Mouse (Mus musculus) stomach, embryonic 14.5 days (tissue): Measurements from ENCODE around the gene Bcas3. TPM values are rescaled to one million over a fixed set of nuclear protein-coding genes. Genes with fewer than 3 reads are reported as not detected.

Experiments used
- ATAC-seq: fragments of 200-750 bp; cut with Nextera tagmentation; 2 replicates; pipeline ENCODE4 v1.8.0; 2017; ENCODE audit warnings: low read depth, moderate TSS enrichment; ENCODE audit not compliant: insufficient number of reproducible peaks, insufficient read depth, low FRiP score
- H3K27ac ChIP-seq: fragments of 300-500 bp; sonication (generic); 2 replicates; pipeline ENCODE4 v1.5.1; 2014; ENCODE audit warnings: mild to moderate bottlenecking, low read length, moderate library complexity, mixed read lengths
- H3K27me3 ChIP-seq: fragments of 300-500 bp; sonication (generic); 2 replicates; pipeline ENCODE4 v1.6.1; 2014; ENCODE audit warnings: low read length, control low read depth, mixed read lengths; ENCODE audit not compliant: control insufficient read depth, insufficient read depth
- H3K36me3 ChIP-seq: fragments of 300-500 bp; sonication (generic); 2 replicates; pipeline ENCODE4 v1.6.1; 2014; ENCODE audit warnings: mild to moderate bottlenecking, control low read depth, low read length, moderate library complexity, mixed read lengths; ENCODE audit not compliant: control insufficient read depth, insufficient read depth
- H3K4me1 ChIP-seq: fragments of 300-500 bp; sonication (generic); 2 replicates; pipeline ENCODE4 v1.6.1; 2014; ENCODE audit warnings: low read length, control low read depth, mixed read lengths; ENCODE audit not compliant: control insufficient read depth, insufficient read depth
- H3K4me2 ChIP-seq: fragments of 300-500 bp; sonication (generic); replicated peaks from 2 replicates; pipeline ENCODE4 v1.6.1; 2014; ENCODE audit warnings: low read depth, low read length, control low read depth
- H3K4me3 ChIP-seq: fragments of 300-500 bp; sonication (generic); 2 replicates; pipeline ENCODE4 v1.5.1; 2014; ENCODE audit warnings: low read depth, low read length, control low read depth
- H3K9ac ChIP-seq: fragments of 300-500 bp; sonication (generic); replicated peaks from 2 replicates; pipeline ENCODE4 v1.6.1; 2014; ENCODE audit warnings: low read depth, mild to moderate bottlenecking, control low read depth, low read length, moderate library complexity, mixed read lengths
- H3K9me3 ChIP-seq: fragments of 300-500 bp; sonication (generic); 2 replicates; pipeline ENCODE4 v1.6.1; 2016; ENCODE audit warnings: low read depth, low read length, control low read depth; ENCODE audit not compliant: control insufficient read depth
- WGBS: fragments of 180-500 bp; shearing (Covaris S2); extraction: QIAGEN DNeasy Blood & Tissue Kit; methylation state at CpG from one replicate; pipeline ENCODE4 v1.1.7; 2014; 5-methylcytosine and 5-hydroxymethylcytosine counted together
- polyA plus RNA-seq: library from polyadenylated mRNA; unstranded; fragments of >200 nt; fragmentation: Nextera tagmentation; extraction: Ambion mirVana; gene quantifications from 2 replicates; pipeline ENCODE4 v1.2.1, GENCODE M21; 2014

The Bcas3 gene
- polyA plus RNA-seq, 1 experiment from 2014 or later, result 20.4 TPM

DNA sequence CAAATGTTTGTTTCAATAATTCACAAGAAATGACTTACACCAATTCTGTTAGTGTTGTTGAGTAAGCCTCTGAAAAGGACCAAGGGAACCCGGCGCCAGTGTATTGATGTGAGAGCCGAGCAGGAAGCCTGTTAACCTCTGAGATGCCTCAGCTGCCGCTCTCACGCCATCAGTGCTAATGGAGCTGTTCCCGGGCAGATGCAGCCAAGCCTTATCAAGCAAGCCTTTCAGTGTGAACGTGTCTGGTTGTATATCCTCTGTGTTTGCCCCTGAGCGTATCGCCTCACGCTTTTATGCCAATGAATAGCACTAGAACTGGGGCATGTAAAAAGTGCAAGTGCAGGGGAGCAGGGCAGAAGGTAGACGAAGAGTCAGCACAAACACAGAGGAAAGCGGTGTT is 121.4 kb downstream of the Bcas3 start:
- Histone ChIP-seq H3K36me3 (no peaks in the 10 kb centered on the region), H3K4me3 (no peak overlapping the region), H3K9ac (no peak overlapping the region), H3K27ac (no peak overlapping the region), H3K4me1 (no peaks in the 10 kb centered on the region), H3K27me3 (no peaks in the 10 kb centered on the region), H3K4me2 (no peak overlapping the region), H3K9me3 (no peaks in the 10 kb centered on the region)
- WGBS, result 28% methylated on average over 12 of the region's 12 CpGs
- ATAC-seq, result no peak

DNA sequence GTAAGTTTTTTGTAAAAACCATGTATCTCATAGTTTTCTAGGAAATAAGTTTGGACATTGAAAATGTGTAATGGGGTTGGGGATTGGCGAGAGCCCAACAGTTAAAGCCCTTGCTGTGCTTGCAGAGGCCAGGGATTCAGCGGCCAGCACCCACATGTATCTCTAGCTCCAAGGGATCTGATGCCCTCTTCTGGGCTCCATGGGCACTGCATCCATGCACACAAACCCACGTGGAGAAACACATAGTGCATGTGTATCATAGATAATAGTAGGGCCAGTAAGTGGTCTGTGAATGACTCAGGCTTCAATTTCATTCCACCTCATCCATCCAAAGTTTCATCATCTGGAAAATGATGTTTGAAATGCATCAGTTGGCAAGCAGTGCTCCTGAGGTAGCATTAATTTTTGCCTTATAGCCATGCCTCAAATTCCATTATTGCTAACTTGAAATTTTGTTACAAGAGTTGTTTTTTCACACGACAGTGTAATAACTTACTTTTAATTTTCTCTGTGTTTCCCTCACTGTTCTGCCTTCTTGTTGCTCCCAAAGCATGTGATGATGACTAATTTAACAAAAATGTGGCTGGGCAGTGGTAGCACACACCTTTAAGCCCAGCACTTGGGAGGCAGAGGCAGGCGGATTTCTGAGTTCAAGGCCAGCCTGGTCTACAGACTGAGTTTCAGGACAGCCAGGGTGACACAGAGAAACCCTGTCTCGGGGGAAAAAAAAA is 129.9 kb downstream of the Bcas3 start:
- Histone ChIP-seq H3K4me1 (no peaks in the 10 kb centered on the region), H3K4me3 (no peak overlapping the region), H3K27me3 (no peaks in the 10 kb centered on the region), H3K4me2 (no peak overlapping the region), H3K9me3 (no peaks in the 10 kb centered on the region), H3K9ac (no peak overlapping the region), H3K27ac (no peak overlapping the region), H3K36me3 (no peaks in the 10 kb centered on the region)
- no peak for ATAC-seq
- 72% methylated on average over 6 of the region's 6 CpGs for WGBS

DNA sequence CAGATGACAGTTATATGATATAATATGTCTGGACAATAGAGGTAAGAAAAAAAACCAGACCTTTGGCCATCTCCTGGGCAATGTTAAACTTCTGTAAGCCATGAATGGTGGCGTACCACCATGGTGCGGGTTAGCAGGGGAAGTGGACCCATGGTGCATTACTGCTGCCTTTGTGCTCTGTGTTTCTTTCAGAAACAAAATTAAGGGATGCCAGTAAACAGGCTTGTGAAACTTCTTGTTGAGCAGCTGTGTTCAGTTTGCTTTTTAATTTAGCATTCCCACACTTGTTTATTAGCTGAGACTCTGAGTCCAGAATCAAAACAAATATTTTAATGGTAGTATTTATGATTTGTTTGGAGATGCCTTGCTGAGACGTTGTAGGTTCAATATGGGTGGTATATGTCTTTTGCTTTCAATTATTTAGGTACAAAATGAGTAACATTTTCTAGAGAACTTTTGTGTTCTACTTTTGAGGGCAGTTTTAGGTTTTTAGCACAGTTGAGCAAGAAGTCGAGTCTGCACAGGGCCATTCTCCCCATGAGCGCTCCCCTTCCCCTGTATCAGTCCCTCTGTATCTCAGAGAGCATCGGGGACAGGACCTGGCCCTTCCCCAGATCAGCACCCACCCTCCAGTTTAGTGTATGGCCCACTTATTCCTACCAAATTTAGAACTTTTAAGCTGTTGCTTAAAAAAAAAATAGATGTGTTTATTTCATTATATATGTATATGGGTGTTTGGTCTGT is 132.4 kb downstream of the Bcas3 start:
- no peaks in the 10 kb centered on the region for H3K9me3 ChIP-seq
- ATAC-seq, result no peak
- no peak overlapping the region for H3K4me2 ChIP-seq
- WGBS, result 78% methylated on average over 6 of the region's 6 CpGs
- H3K27me3 ChIP-seq, result no peaks in the 10 kb centered on the region
- no peak overlapping the region for H3K9ac ChIP-seq
- no peaks in the 10 kb centered on the region for H3K4me1 ChIP-seq
- no peak overlapping the region for H3K4me3 ChIP-seq
- no peaks in the 10 kb centered on the region for H3K36me3 ChIP-seq
- H3K27ac ChIP-seq, result peak overlapping the region; percentile 7; the same call in 1 of the 2 replicates

DNA sequence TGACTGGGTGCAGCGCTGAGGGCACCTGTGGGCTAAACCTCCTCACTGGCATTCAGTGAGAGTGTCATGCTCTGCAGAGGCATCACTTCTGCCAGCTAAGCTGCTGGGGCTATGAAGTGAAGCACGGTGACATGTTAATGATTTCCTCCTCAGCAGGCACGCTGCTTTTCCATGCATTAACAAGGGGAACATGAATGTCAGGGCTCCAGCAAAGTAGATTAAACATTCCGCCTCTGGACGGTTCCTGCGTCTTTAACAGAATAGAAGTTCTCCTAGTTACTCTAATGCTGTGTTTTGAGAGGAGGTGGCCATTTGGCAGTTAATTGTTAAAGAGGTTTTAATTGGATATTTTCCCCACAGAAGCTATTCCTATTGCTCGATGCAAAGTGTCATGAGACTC is 134.5 kb downstream of the Bcas3 start:
- Histone ChIP-seq H3K36me3 (no peaks in the 10 kb centered on the region), H3K9ac (no peak overlapping the region), H3K27ac (no peak overlapping the region), H3K4me3 (no peak overlapping the region), H3K4me1 (no peaks in the 10 kb centered on the region), H3K9me3 (no peaks in the 10 kb centered on the region), H3K4me2 (no peak overlapping the region), H3K27me3 (no peaks in the 10 kb centered on the region)
- 64% methylated on average over 7 of the region's 7 CpGs for WGBS
- ATAC-seq, result no peak

DNA sequence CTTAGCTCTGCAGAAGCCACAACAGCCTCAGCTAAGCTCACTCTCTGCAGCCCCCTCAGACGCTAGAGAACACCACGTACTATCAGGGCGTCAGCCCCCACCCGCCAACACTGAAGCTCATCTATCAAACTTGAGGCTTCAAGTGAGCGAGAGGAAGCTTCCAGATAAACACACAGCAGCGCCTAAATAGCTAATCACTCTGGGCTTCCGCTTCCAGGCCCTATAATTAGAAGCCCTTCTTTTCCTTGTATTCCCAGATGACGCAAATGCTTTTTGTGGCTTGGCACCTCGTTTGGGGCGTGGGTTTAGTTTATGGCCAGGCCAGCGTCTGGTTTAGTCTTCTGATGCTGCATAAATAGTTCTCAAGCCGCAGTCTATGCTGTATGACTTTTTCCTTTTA is 139.3 kb downstream of the Bcas3 start:
- Histone ChIP-seq H3K4me2 (no peak overlapping the region), H3K4me1 (no peaks in the 10 kb centered on the region), H3K9ac (no peak overlapping the region), H3K27ac (peak overlapping the region; percentile 27; the same call in 1 of the 2 replicates), H3K4me3 (no peak overlapping the region), H3K36me3 (no peaks in the 10 kb centered on the region), H3K27me3 (no peaks in the 10 kb centered on the region), H3K9me3 (no peaks in the 10 kb centered on the region)
- 18% methylated on average over 12 of the region's 12 CpGs for WGBS
- 0 out of 2 replicates have a peak, but pooled peaks have one; percentile 42 for ATAC-seq

DNA sequence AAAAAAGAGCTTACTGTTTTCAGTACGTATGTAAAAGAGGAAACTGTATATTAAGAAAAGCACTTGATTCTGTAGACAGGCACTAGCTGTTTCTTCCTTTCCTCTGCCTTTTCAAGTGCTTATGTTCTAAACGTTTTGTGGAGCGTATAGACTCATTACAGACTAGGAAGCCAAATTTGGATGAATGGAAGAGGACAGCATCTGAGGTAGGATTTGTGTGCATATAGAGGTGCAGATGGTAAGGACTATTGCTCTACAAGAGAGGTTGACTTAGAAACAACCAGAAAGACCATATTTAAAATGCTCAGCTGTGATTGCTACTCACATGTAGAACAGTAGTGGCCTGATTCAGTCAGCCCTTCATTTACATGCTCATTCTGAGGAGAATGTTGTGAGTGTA is 139.7 kb downstream of the Bcas3 start:
- ATAC-seq, result no peak
- Histone ChIP-seq H3K27ac (peak overlapping the region; percentile 22; the same call in 1 of the 2 replicates), H3K4me1 (no peaks in the 10 kb centered on the region), H3K4me3 (no peak overlapping the region), H3K27me3 (no peaks in the 10 kb centered on the region), H3K9me3 (no peaks in the 10 kb centered on the region), H3K4me2 (no peak overlapping the region), H3K36me3 (no peaks in the 10 kb centered on the region), H3K9ac (no peak overlapping the region)
- 38% methylated on average over 3 of the region's 3 CpGs for WGBS

DNA sequence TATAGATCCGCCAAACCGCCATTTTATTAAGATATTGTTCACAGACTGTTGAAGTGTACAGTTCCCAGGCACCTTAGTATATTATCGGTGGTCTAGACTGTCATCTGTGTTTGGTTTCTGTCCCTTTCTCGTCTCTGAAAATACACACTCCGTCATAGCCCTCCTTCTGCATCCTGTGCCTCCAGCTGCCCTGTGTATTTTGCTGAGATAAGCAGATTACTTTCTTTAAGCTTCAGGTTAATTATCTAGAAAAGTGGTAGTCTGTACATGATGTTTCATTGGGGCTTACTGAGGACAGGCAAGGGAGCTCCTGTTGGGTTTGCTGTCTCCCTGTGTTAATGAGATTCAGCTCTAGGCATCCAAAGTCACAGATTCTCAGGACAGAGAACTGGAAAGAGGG is 146.6 kb downstream of the Bcas3 start:
- no peak for ATAC-seq
- H3K4me2 ChIP-seq, result no peak overlapping the region
- no peak overlapping the region for H3K27ac ChIP-seq
- no peaks in the 10 kb centered on the region for H3K4me1 ChIP-seq
- H3K9ac ChIP-seq, result no peak overlapping the region
- WGBS, result 71% methylated on average over 5 of the region's 5 CpGs
- no peaks in the 10 kb centered on the region for H3K27me3 ChIP-seq
- no peaks in the 10 kb centered on the region for H3K9me3 ChIP-seq
- no peaks in the 10 kb centered on the region for H3K36me3 ChIP-seq
- H3K4me3 ChIP-seq, result no peak overlapping the region

DNA sequence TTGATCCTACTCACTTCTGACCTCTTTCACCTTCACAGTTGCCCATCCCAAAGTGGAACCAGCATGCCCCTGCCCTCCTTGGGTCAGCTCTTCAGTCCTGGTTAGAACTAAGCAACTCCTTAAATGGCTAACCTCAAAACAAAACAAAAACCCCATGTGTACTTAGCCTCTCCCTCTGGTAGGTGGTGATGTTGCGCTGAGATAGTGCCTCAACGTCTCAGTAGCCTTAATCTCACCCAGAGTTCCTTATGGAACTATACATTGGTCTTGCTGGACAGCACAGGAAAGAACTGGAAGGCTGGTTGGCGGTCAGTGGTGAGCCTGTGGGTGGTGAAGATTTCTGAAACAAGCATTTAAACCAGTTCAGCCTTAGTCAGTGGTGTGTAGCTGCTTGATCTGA is 149.1 kb downstream of the Bcas3 start:
- Histone ChIP-seq H3K4me1 (no peaks in the 10 kb centered on the region), H3K4me2 (no peak overlapping the region), H3K36me3 (no peaks in the 10 kb centered on the region), H3K27me3 (no peaks in the 10 kb centered on the region), H3K27ac (no peak overlapping the region), H3K9ac (no peak overlapping the region), H3K9me3 (no peaks in the 10 kb centered on the region), H3K4me3 (no peak overlapping the region)
- ATAC-seq, result no peak
- WGBS, result 71% methylated on average over 3 of the region's 3 CpGs
